ENCODE assay signal across 8 mouse cellular contexts in genomic region chr4:124881341-124881908, GRCm38 (mm10). TPM values are rescaled to one million over a fixed set of nuclear protein-coding genes. Genes with fewer than 3 reads are reported as not detected.
DNase-seq lines count a peak whose midpoint lies in the region; ATAC-seq lines count a peak whose summit lies in the region.

No protein-coding gene starts in this region.

- DNase-seq in kidney, adult 9 months: no peak
- DNase-seq in hindbrain, embryonic 11.5 days (ENCODE audit: low spot score): peak; percentile 93
- DNase-seq in limb, embryonic 10.5 days (ENCODE audit: low spot score): peak; percentile 81
- peak; percentile 92 for DNase-seq in retina, embryonic 14.5 days (ENCODE audit: low spot score)
- DNase-seq in T-cell, adult 2 months (ENCODE audit: low spot score): no peak

- H3K4me1 ChIP-seq in kidney, embryonic 15.5 days: peaks cover 20% of the 10 kb centered on the region
- peaks cover 3% of the 10 kb centered on the region; the same call in 1 of the 2 replicates for H3K4me1 ChIP-seq in hindbrain, embryonic 11.5 days (replicated peaks; ENCODE audit: control insufficient read depth, insufficient read depth, low read length)
- H3K4me1 ChIP-seq in limb, embryonic 10.5 days: peaks cover 20% of the 10 kb centered on the region

- H3K36me3 ChIP-seq in kidney, embryonic 15.5 days: no peaks in the 10 kb centered on the region
- H3K36me3 ChIP-seq in hindbrain, embryonic 11.5 days (ENCODE audit: control insufficient read depth, insufficient read depth, low read length): no peaks in the 10 kb centered on the region
- H3K36me3 ChIP-seq in limb, embryonic 10.5 days: no peaks in the 10 kb centered on the region

- under 1% methylated on average over 37 of the region's 37 CpGs for WGBS in kidney, embryonic 15.5 days
- under 1% methylated on average over 37 of the region's 37 CpGs for WGBS in hindbrain, embryonic 11.5 days
- under 1% methylated on average over 37 of the region's 37 CpGs for WGBS in limb, embryonic 10.5 days

- no peak overlapping the region for H3K9ac ChIP-seq in kidney, embryonic 15.5 days
- peak overlapping the region; percentile 40; the same call in 1 of the 2 replicates for H3K9ac ChIP-seq in hindbrain, embryonic 11.5 days (ENCODE audit: low read depth, low read length)

- ATAC-seq in kidney, embryonic 15.5 days (replicated peaks; ENCODE audit: low FRiP score): peak; percentile 79
- ATAC-seq in common myeloid progenitor, adult 5-6 weeks (replicated peaks; ENCODE audit: low read depth, poor library complexity, severe bottlenecking): 0 out of 2 replicates have a peak, but pooled peaks have one; percentile 26
- ATAC-seq in hindbrain, embryonic 11.5 days (ENCODE audit: low FRiP score): peak; percentile 95
- ATAC-seq in monocyte, adult 5-6 weeks (replicated peaks; ENCODE audit: insufficient number of reproducible peaks, low FRiP score, low TSS enrichment, poor library complexity, severe bottlenecking): no peak

- peak overlapping the region; percentile 70 for H3K4me2 ChIP-seq in kidney, embryonic 15.5 days
- H3K4me2 ChIP-seq in hindbrain, embryonic 11.5 days (replicated peaks; ENCODE audit: low read depth, low read length): peak overlapping the region; percentile 66

- H3K27me3 ChIP-seq in kidney, embryonic 15.5 days: peaks cover 77% of the 10 kb centered on the region
- H3K27me3 ChIP-seq in hindbrain, embryonic 11.5 days (ENCODE audit: control insufficient read depth, insufficient read depth, low read length): peaks cover 24% of the 10 kb centered on the region
- peaks cover 79% of the 10 kb centered on the region for H3K27me3 ChIP-seq in limb, embryonic 10.5 days (ENCODE audit: low read depth, poor library complexity, severe bottlenecking)

- H3K4me3 ChIP-seq in kidney, embryonic 15.5 days (replicated peaks): peak overlapping the region; percentile 40
- peak overlapping the region; percentile 50 for H3K4me3 ChIP-seq in hindbrain, embryonic 11.5 days (ENCODE audit: low read depth, low read length)
- H3K4me3 ChIP-seq in limb, embryonic 10.5 days: peak overlapping the region; percentile 53

- H3K27ac ChIP-seq in kidney, embryonic 15.5 days: no peak overlapping the region
- H3K27ac ChIP-seq in hindbrain, embryonic 11.5 days (ENCODE audit: low read depth, low read length): peak overlapping the region; percentile 70
- H3K27ac ChIP-seq in limb, embryonic 10.5 days: no peak overlapping the region

- no peaks in the 10 kb centered on the region for H3K9me3 ChIP-seq in kidney, embryonic 15.5 days (replicated peaks)
- no peaks in the 10 kb centered on the region for H3K9me3 ChIP-seq in hindbrain, embryonic 11.5 days (ENCODE audit: control insufficient read depth, low read length)
- no peaks in the 10 kb centered on the region for H3K9me3 ChIP-seq in limb, embryonic 10.5 days (replicated peaks)

RNA-seq across cellular contexts. Expression of gene Epha10, which starts 0.7 kb away (rescaled TPM):
- 0.10 and 0.21 TPM in 2 replicates for polyA plus RNA-seq in kidney, embryonic 15.5 days (2015; fragmentation: Nextera tagmentation; extraction: Ambion mirVana)
- total RNA-seq in common myeloid progenitor, adult 5-6 weeks (2017): not detected in 2 replicates
- 4.4 and 7.4 TPM in 2 replicates for polyA plus RNA-seq in hindbrain, embryonic 11.5 days (2014; fragmentation: Nextera tagmentation; extraction: Ambion mirVana)
- 0.05 and 0.06 TPM in 2 replicates for polyA plus RNA-seq in limb, embryonic 10.5 days (2016; fragmentation: Nextera tagmentation; extraction: Ambion mirVana)
- total RNA-seq in monocyte, adult 5-6 weeks (2017): not detected in 3 replicates

RNA-seq across cellular contexts. Expression of gene Maneal, which starts 19.5 kb away (rescaled TPM):
- 0.49 and 0.71 TPM in 2 replicates for polyA plus RNA-seq in kidney, embryonic 15.5 days (2015; fragmentation: Nextera tagmentation; extraction: Ambion mirVana)
- total RNA-seq in common myeloid progenitor, adult 5-6 weeks (2017): 0.55 TPM in 1 of 2 replicates, not detected in the other
- polyA plus RNA-seq in hindbrain, embryonic 11.5 days (2014; fragmentation: Nextera tagmentation; extraction: Ambion mirVana): 10.0 and 10.3 TPM in 2 replicates
- 0.26 and 0.28 TPM in 2 replicates for polyA plus RNA-seq in limb, embryonic 10.5 days (2016; fragmentation: Nextera tagmentation; extraction: Ambion mirVana)
- total RNA-seq in monocyte, adult 5-6 weeks (2017): 0.53 to 0.76 TPM in 2 of 3 replicates, not detected in the other

RNA-seq across cellular contexts. Expression of gene 1110065P20Rik, which starts 30.4 kb away (rescaled TPM):
- 46.9 and 50.3 TPM in 2 replicates for polyA plus RNA-seq in kidney, embryonic 15.5 days (2015; fragmentation: Nextera tagmentation; extraction: Ambion mirVana)
- 2.9 and 7.0 TPM in 2 replicates for total RNA-seq in common myeloid progenitor, adult 5-6 weeks (2017)
- polyA plus RNA-seq in hindbrain, embryonic 11.5 days (2014; fragmentation: Nextera tagmentation; extraction: Ambion mirVana): 55.0 and 55.9 TPM in 2 replicates
- polyA plus RNA-seq in limb, embryonic 10.5 days (2016; fragmentation: Nextera tagmentation; extraction: Ambion mirVana): 33.5 and 41.6 TPM in 2 replicates
- total RNA-seq in monocyte, adult 5-6 weeks (2017): 5.5 to 6.7 TPM (median 6.5 TPM) in 3 replicates

RNA-seq across cellular contexts. Expression of gene Yrdc, which starts 30.9 kb away (rescaled TPM):
- polyA plus RNA-seq in kidney, embryonic 15.5 days (2015; fragmentation: Nextera tagmentation; extraction: Ambion mirVana): 35.0 and 42.5 TPM in 2 replicates
- 33.4 and 55.0 TPM in 2 replicates for total RNA-seq in common myeloid progenitor, adult 5-6 weeks (2017)
- polyA plus RNA-seq in hindbrain, embryonic 11.5 days (2014; fragmentation: Nextera tagmentation; extraction: Ambion mirVana): 44.0 and 50.8 TPM in 2 replicates
- 43.7 and 45.7 TPM in 2 replicates for polyA plus RNA-seq in limb, embryonic 10.5 days (2016; fragmentation: Nextera tagmentation; extraction: Ambion mirVana)
- total RNA-seq in monocyte, adult 5-6 weeks (2017): 28.9 to 39.6 TPM (median 38.2 TPM) in 3 replicates

RNA-seq across cellular contexts. Expression of gene 9930104L06Rik, which starts 55.4 kb away (rescaled TPM):
- 12.6 and 12.7 TPM in 2 replicates for polyA plus RNA-seq in kidney, embryonic 15.5 days (2015; fragmentation: Nextera tagmentation; extraction: Ambion mirVana)
- 12.0 and 14.3 TPM in 2 replicates for total RNA-seq in common myeloid progenitor, adult 5-6 weeks (2017)
- 4.2 and 5.5 TPM in 2 replicates for polyA plus RNA-seq in hindbrain, embryonic 11.5 days (2014; fragmentation: Nextera tagmentation; extraction: Ambion mirVana)
- 14.6 and 17.0 TPM in 2 replicates for polyA plus RNA-seq in limb, embryonic 10.5 days (2016; fragmentation: Nextera tagmentation; extraction: Ambion mirVana)
- total RNA-seq in monocyte, adult 5-6 weeks (2017): 13.3 to 21.1 TPM (median 17.5 TPM) in 3 replicates

Comparison
In these comparisons a context has a peak if more than half of its experiments do, and no peak if none do; other contexts are left out.
1. DNase-seq: peak in hindbrain, embryonic 11.5 days (single experiment), limb, embryonic 10.5 days (single experiment) and retina, embryonic 14.5 days (single experiment); none in kidney, adult 9 months (single experiment) and T-cell, adult 2 months (single experiment).
2. Peak in every context shown above with its lines, with median percentiles within 50 percentile points of each other: H3K4me3 ChIP-seq.